Mouse (Mus musculus) liver, postnatal 0 days (tissue): ENCODE measurements at regions not wholly inside any gene's neighbourhood (a gene's known extent, or its start where the extent isn't known, plus 50 kb on each side); places are given as distances from the start of the nearest gene placed in this dataset.

Experiments used
- CTCF ChIP-seq: sonication (generic); IDR thresholded peaks from 2 replicates; pipeline ENCODE4 v1.5.1; 2016; ENCODE audit warnings: antibody characterized with exemption, low read depth
- EP300 ChIP-seq: IDR thresholded peaks from 2 replicates; pipeline ENCODE4 v1.6.1; 2016; ENCODE audit warnings: antibody characterized with exemption, low read depth, mild to moderate bottlenecking

GRCm38 (mm10) chr11:41193981-41194380 lies 438.9 kb upstream of the Ccng1 start:
- TF ChIP-seq CTCF (no peak), EP300 (no peak)
